Mouse (Mus musculus) forebrain, embryonic 11.5 days (tissue): Measurements from ENCODE around the gene Susd1. TPM values are rescaled to one million over a fixed set of nuclear protein-coding genes. Genes with fewer than 3 reads are reported as not detected.

Experiments used
- ATAC-seq: fragments of 200-750 bp; cut with Nextera tagmentation; replicated peaks from 2 replicates; pipeline ENCODE4 v1.8.0; 2017; ENCODE audit warnings: moderate TSS enrichment; ENCODE audit not compliant: low FRiP score
- DNase-seq: peaks from one replicate; pipeline ENCODE4 v3.0.0-alpha.2; 2017; ENCODE audit warnings: low spot score
- H3K27ac ChIP-seq: fragments of 300-500 bp; sonication (generic); 2 replicates; pipeline ENCODE4 v1.5.1; 2014; ENCODE audit warnings: low read depth, low read length
- H3K27me3 ChIP-seq: fragments of 300-500 bp; sonication (generic); 2 replicates; pipeline ENCODE4 v1.6.1; 2014; ENCODE audit warnings: mild to moderate bottlenecking, low read length, mixed read lengths; ENCODE audit not compliant: control insufficient read depth, insufficient read depth
- H3K36me3 ChIP-seq: fragments of 300-500 bp; sonication (generic); 2 replicates; pipeline ENCODE4 v1.6.1; 2014; ENCODE audit warnings: mild to moderate bottlenecking, low read length, moderate library complexity, mixed read lengths; ENCODE audit not compliant: control insufficient read depth, insufficient read depth
- H3K4me1 ChIP-seq: fragments of 300-500 bp; sonication (generic); replicated peaks from 2 replicates; pipeline ENCODE4 v1.6.1; 2014; ENCODE audit warnings: low read length, mixed read lengths; ENCODE audit not compliant: control insufficient read depth, insufficient read depth
- H3K4me2 ChIP-seq: fragments of 300-500 bp; sonication (generic); 2 replicates; pipeline ENCODE4 v1.6.1; 2014; ENCODE audit warnings: low read depth, mild to moderate bottlenecking, low read length, moderate library complexity, mixed read lengths; ENCODE audit not compliant: severe bottlenecking
- H3K4me3 ChIP-seq: fragments of 300-500 bp; sonication (generic); 2 replicates; pipeline ENCODE4 v1.5.1; 2014; ENCODE audit warnings: low read depth, low read length
- H3K9ac ChIP-seq: fragments of 300-500 bp; sonication (generic); 2 replicates; pipeline ENCODE4 v1.6.1; 2014; ENCODE audit warnings: low read length
- H3K9me3 ChIP-seq: fragments of 300-500 bp; sonication (generic); 2 replicates; pipeline ENCODE4 v1.6.1; 2016; ENCODE audit warnings: low read length, mixed read lengths; ENCODE audit not compliant: control insufficient read depth
- WGBS: fragments of 180-500 bp; shearing (Covaris S2); extraction: QIAGEN DNeasy Blood & Tissue Kit; methylation state at CpG from one replicate; pipeline ENCODE4 v1.1.7; 2014; 5-methylcytosine and 5-hydroxymethylcytosine counted together
- polyA plus RNA-seq: library from polyadenylated mRNA; unstranded; fragments of >200 nt; fragmentation: Nextera tagmentation; extraction: Ambion mirVana; gene quantifications from 2 replicates; pipeline ENCODE4 v1.2.1, GENCODE M21; 2014

Susd1 gene
- polyA plus RNA-seq, 1 experiment from 2014 or later, result 1.3 TPM

- Histone ChIP-seq H3K4me3 (no peak overlapping the region), H3K9me3 (no peaks in the 10 kb centered on the region), H3K9ac (no peak overlapping the region), H3K36me3 (no peaks in the 10 kb centered on the region), H3K4me2 (no peak overlapping the region), H3K27me3 (no peaks in the 10 kb centered on the region), H3K4me1 (no peaks in the 10 kb centered on the region), H3K27ac (no peak overlapping the region)
- WGBS, result 89% methylated on average over 9 of the region's 9 CpGs
- DNase-seq (peak; percentile 39), ATAC-seq (no peak)
Measured at GRCm38 (mm10) chr4:59310590-59310989, 127.8 kb downstream of the Susd1 start.

DNA sequence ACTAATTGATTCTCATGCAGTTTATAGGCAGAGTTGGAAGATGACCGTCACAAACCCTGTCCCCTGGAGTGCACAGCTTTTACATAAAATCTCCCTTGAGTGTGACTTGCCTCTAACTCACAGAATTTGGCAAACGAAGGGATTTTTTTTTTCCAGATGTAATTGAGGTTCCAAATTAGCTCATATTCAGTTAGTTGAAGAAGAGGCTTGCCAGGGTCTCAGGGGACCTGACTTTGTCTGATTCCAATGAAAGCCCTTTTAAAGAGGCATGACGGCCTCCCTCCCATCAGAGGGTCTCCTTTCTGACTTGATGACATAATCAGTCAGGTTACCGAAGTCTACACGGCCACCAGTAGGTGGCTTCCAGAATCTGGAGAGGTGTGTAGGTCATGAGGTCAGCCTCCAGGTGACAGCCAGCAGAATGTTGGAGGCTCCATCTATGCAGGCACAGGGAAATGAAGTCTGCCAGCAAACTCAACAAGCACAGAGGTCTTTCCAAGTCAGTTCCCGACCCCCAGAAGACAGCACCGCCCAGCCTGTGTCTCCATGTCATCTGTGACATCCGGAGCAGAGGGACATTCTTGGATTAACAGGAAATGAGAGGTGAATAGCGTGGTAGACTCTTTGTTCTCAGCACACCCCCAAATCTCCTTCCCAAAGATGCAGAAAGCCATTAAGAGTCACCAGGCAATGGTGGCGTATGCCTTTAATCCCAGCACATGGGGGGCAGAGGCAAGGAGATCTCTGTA lies 130.4 kb downstream of the Susd1 start:
- WGBS, result 86% methylated on average over 10 of the region's 10 CpGs
- no peaks in the 10 kb centered on the region for H3K27me3 ChIP-seq
- H3K36me3 ChIP-seq, result no peaks in the 10 kb centered on the region
- H3K9ac ChIP-seq, result no peak overlapping the region
- no peaks in the 10 kb centered on the region for H3K9me3 ChIP-seq
- no peaks in the 10 kb centered on the region for H3K4me1 ChIP-seq
- H3K27ac ChIP-seq, result no peak overlapping the region
- DNase-seq (peak; percentile 10), ATAC-seq (no peak)
- H3K4me3 ChIP-seq, result no peak overlapping the region
- H3K4me2 ChIP-seq, result no peak overlapping the region

- DNase-seq (peak; percentile 28), ATAC-seq (no peak)
- no peaks in the 10 kb centered on the region for H3K4me1 ChIP-seq
- H3K9me3 ChIP-seq, result no peaks in the 10 kb centered on the region
- H3K4me2 ChIP-seq, result no peak overlapping the region
- no peaks in the 10 kb centered on the region for H3K36me3 ChIP-seq
- no peak overlapping the region for H3K4me3 ChIP-seq
- 89% methylated on average over 8 of the region's 8 CpGs for WGBS
- H3K27ac ChIP-seq, result no peak overlapping the region
- H3K9ac ChIP-seq, result no peak overlapping the region
- no peaks in the 10 kb centered on the region for H3K27me3 ChIP-seq
Measured at GRCm38 (mm10) chr4:59302387-59302786, 136.0 kb downstream of the Susd1 start.

- DNase-seq (peak; percentile 4), ATAC-seq (no peak)
- H3K4me3 ChIP-seq, result no peak overlapping the region
- no peak overlapping the region for H3K9ac ChIP-seq
- 92% methylated on average over 9 of the region's 9 CpGs for WGBS
- H3K4me2 ChIP-seq, result no peak overlapping the region
- no peak overlapping the region for H3K27ac ChIP-seq
- no peaks in the 10 kb centered on the region for H3K36me3 ChIP-seq
- H3K9me3 ChIP-seq, result no peaks in the 10 kb centered on the region
- H3K27me3 ChIP-seq, result no peaks in the 10 kb centered on the region
- no peaks in the 10 kb centered on the region for H3K4me1 ChIP-seq
Measured at GRCm38 (mm10) chr4:59301025-59301815, 137.2 kb downstream of the Susd1 start.

DNA sequence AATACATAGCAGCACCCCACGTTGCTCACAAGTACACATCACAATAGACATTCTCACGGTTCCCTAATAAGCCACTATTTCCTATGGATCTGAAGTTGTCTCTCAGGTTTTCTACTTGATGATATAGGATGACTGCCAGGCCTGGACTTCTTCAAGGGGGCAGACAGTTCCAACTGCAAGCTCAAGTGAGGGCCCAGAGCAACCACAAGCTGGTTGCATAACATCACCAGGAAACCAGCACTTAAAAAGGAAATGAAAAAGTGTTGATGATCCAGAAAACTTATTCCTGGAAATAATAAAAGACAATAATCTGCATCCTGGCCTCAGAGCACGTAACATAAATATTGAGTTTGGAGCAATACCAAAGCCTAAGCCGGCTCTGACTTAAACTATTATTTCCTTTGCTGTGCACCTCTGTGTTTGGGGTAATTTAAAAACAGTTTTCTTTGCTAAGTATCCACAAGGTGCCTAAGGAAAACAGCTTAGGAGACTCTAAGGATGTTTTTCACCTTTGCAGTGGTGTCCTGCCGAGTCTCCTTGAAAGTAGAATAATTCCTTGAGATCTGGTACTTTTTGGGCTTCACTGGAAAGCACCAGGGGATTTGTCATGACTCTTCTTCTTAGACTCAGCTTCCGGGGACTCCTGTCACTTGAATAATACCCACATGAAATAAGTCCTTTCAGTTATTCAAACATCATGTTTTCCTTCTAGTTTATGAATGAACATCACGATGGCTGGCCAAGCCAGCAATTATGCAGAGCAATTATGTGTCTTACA lies 139.5 kb downstream of the Susd1 start:
- DNase-seq (no peak), ATAC-seq (no peak)
- 84% methylated on average over 7 of the region's 7 CpGs for WGBS

DNA sequence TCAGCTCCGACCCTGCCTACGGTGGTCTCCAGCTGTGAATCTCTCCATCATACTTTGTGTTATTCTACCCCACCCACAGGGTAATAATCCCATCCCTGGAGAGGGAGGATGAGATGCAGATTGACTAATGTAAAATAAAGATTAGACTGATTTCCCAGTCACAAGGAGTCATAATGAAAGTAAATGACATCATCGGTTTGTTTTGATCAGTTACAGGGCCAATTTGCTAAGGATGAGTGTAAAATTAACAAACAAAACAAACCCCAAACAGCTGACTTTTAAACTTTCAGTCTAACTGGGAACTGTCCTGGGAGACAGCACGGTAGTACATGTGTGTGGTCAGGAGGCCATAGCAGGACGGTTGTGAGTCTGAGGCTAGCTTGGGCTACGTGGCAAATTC lies 143.3 kb downstream of the Susd1 start:
- Histone ChIP-seq H3K4me3 (no peak overlapping the region), H3K27ac (no peak overlapping the region), H3K4me1 (no peaks in the 10 kb centered on the region), H3K9ac (no peak overlapping the region), H3K4me2 (no peak overlapping the region), H3K27me3 (no peaks in the 10 kb centered on the region), H3K36me3 (no peaks in the 10 kb centered on the region), H3K9me3 (no peaks in the 10 kb centered on the region)
- no peak for DNase-seq
- WGBS, result 83% methylated on average over 6 of the region's 6 CpGs
- no peak for ATAC-seq

More for the DNA sequence above, 139.5 kb downstream of the Susd1 start:
- H3K9ac ChIP-seq, result no peak overlapping the region
- no peaks in the 10 kb centered on the region for H3K4me1 ChIP-seq
- no peak overlapping the region for H3K4me3 ChIP-seq
- no peaks in the 10 kb centered on the region for H3K36me3 ChIP-seq
- H3K27ac ChIP-seq, result no peak overlapping the region
- H3K9me3 ChIP-seq, result no peaks in the 10 kb centered on the region
- H3K27me3 ChIP-seq, result no peaks in the 10 kb centered on the region
- no peak overlapping the region for H3K4me2 ChIP-seq

- Histone ChIP-seq H3K9ac (no peak overlapping the region), H3K4me3 (no peak overlapping the region), H3K27me3 (no peaks in the 10 kb centered on the region), H3K4me2 (no peak overlapping the region), H3K4me1 (no peaks in the 10 kb centered on the region), H3K36me3 (no peaks in the 10 kb centered on the region), H3K9me3 (no peaks in the 10 kb centered on the region), H3K27ac (no peak overlapping the region)
- no peak for DNase-seq
- WGBS, result 90% methylated on average over 3 of the region's 3 CpGs
- no peak for ATAC-seq
Measured at GRCm38 (mm10) chr4:59294661-59295060, 143.8 kb downstream of the Susd1 start.

DNA sequence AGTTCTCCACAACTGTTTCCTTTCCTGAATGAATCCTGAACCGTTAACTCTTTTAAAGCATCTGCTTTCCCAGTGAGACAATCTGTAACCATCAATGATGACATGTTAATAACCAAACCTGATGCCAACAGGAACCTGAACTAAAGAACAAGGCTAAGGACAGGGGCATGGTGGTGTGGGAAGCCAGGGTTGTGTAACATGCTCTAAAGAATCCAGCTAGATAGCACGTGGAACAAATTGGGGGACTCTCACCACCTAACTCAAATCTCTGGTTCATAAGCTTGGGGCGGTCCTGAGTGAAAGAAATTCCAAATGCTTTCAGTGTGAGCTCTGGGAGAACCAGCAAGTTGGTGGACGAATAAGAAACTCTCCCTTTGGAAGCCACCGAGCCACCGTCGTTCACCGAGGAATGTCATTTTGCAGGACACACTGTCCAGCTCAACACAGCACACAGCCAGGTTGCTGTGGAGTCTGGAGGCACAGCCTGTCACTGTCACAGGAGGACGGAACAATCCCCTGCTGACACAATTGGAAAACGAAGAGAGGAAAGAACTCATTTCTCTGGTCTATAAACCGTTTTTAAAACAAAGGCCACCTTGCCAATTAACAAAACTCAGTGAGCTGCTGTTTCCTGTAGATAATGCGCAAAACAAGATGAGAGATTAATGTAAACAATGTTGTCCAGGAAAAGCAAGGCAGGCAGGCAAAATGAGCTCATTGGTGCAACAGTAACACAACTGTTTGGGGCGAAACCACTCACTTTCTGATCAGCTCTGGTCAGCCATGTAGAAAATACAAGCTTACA lies 146.3 kb downstream of the Susd1 start:
- no peak overlapping the region for H3K9ac ChIP-seq
- H3K36me3 ChIP-seq, result no peaks in the 10 kb centered on the region
- no peak for DNase-seq
- H3K9me3 ChIP-seq, result no peaks in the 10 kb centered on the region
- no peaks in the 10 kb centered on the region for H3K4me1 ChIP-seq
- H3K4me2 ChIP-seq, result no peak overlapping the region
- H3K27ac ChIP-seq, result no peak overlapping the region
- H3K27me3 ChIP-seq, result no peaks in the 10 kb centered on the region
- ATAC-seq, result no peak
- no peak overlapping the region for H3K4me3 ChIP-seq
- WGBS, result 83% methylated on average over 13 of the region's 13 CpGs
